Mouse (Mus musculus) cerebellum, adult 11-12 months (tissue): Measurements from ENCODE around the gene Tcf7l2.

Source experiments
- DNase-seq: peaks from one replicate; pipeline ENCODE4 v3.0.0; 2022

Gene Tcf7l2

GRCm38 (mm10) chr19:55732994-55733393 lies 8.6 kb upstream of the Tcf7l2 start:
- no peak for DNase-seq

DNA sequence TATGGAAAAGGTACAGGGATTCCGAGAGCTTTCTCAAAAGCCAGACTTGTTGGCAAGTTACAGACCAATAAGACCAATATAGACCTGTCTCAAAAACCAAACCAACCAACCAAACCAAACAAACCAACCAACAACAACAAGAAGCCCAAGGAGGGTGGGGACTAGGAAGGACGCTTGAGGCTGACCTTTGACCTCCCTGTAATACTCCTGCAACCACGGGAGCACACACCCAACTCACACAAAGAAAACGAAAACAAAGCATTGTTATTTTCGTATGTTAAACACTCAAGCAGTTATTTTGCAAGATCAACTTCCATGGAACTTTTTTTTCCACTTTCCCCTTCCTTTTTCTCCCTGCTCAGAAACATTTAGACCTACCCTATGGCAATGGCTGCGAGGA lies 5.6 kb upstream of the Tcf7l2 start:
- DNase-seq = no peak

DNA sequence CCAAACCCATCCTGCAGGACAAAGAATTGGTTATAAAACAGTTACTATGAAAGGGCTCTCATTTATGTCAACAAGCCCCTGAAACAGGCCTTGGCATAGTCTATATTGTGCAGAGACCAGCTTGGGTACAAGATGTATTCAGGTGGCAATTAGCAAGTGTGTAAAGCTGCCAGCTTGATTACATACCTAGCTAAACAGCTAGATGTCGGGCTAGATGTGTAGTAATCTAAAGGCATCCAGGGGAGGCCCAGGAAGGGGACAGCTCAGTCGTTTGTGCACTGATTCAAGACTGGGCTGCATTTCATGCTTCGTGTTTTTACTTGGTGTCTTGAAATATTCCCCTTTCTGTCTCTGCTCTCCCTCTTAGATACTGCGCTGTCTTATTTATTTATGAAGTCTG lies 1.9 kb upstream of the Tcf7l2 start:
- no peak for DNase-seq

GRCm38 (mm10) chr19:55740753-55741438 lies 724 bp upstream of the Tcf7l2 start:
- no peak for DNase-seq

- DNase-seq = no peak
Observed at GRCm38 (mm10) chr19:55742386-55743000, 873 bp downstream of the Tcf7l2 start.

- no peak for DNase-seq
Observed at GRCm38 (mm10) chr19:55743001-55743556, 1.5 kb downstream of the Tcf7l2 start.

GRCm38 (mm10) chr19:55743557-55744441 lies 2.2 kb downstream of the Tcf7l2 start:
- DNase-seq = no peak

GRCm38 (mm10) chr19:55744576-55745191 lies 3.1 kb downstream of the Tcf7l2 start:
- DNase-seq = no peak

DNA sequence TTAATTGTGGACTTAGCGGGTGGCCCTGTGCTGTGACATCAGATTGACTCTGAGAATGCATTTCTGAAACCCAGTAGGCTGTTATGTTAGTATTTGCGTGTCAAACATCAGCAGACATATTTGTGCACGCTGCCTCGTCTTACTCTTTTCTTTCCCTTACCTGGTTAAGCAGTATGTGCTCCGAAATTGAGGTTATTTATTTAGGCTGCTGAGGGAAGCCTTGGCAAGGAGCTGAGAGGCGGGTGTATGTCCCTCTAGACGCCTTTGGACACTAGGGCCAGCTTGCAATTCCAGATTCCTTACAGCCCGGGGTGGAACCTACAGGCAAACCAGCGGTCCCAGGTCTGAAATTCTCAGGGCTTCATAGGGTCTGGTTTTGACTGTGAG lies 3.6 kb downstream of the Tcf7l2 start:
- no peak for DNase-seq

GRCm38 (mm10) chr19:55746241-55746640 lies 4.6 kb downstream of the Tcf7l2 start:
- DNase-seq = no peak

DNA sequence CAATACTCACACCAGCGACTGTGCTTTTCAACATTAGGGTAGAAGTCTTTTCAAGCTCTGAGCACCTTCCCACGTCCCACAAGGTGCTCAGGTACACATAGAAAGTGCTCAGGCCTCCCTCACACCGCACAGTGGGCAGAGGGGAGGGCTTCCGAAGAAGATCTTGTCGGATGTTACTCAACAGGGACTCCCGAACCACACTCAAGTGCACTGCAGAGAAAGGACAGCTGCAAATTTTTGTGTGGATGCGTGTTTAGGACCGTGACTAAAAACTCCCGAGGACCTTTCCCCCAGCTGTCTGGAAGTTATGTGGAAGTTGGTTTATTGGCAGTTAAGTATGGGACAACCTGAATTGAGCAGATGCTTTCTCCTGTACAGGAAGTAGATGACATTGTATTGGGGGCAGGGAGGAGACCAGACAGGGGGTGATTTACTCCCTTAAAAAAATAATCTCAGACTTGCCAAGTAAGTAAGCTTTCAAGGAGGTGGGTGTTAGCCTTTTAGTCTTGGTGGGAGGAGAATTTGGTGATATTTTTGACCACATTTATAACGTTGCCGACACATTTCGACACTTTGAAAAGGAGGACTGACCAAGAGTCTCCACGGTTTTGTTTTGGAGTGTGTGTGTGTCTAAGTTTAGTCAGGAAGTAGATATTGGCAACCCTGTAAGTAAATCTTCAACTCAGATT lies 5.8 kb downstream of the Tcf7l2 start:
- DNase-seq = no peak

- DNase-seq = no peak
Observed at GRCm38 (mm10) chr19:55747926-55748291, 6.3 kb downstream of the Tcf7l2 start.

DNA sequence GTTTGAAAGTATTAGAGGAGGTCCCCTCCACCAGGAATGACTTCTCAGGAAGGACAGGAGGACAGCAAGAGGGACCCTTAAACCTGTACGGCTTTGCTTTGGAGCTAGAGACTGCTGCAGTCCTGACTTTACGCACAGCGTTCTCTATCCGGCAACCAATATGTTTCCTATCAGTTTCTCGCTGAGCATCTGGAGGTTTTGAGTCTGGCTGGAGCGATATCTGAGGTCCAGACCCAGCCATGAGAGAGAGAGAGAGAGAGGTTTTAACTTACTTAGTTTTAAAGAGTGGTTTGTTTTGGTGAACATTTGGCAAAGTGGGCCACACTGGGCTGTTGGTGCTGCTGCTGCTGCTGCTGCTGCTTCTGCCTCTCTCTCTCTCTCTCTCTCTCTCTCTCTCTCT lies 7.2 kb downstream of the Tcf7l2 start:
- DNase-seq = no peak

DNA sequence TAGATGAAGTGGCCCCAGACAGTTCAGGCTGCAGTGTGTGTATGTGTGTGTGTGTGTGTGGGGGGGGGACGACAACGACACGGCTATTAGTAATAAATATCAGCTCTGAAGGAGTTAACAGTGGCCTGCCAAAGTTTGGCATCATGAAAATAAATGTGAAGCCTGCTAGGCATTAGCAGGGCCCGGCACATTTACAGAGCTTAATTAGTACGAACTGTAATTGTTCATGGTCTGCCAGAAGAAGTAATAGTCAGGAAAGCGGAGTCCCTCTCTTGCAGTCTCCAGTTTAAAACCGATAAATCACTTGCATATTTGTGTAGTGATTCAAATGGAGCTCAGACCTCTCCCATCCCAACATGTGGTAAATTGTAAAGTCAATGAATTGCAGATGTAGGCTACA lies 7.9 kb downstream of the Tcf7l2 start:
- DNase-seq = no peak

GRCm38 (mm10) chr19:55750048-55750447 lies 8.4 kb downstream of the Tcf7l2 start:
- DNase-seq = no peak

- no peak for DNase-seq
Observed at GRCm38 (mm10) chr19:55750465-55750864, 8.8 kb downstream of the Tcf7l2 start.

- no peak for DNase-seq
Observed at GRCm38 (mm10) chr19:55752861-55753260, 11.2 kb downstream of the Tcf7l2 start.

DNA sequence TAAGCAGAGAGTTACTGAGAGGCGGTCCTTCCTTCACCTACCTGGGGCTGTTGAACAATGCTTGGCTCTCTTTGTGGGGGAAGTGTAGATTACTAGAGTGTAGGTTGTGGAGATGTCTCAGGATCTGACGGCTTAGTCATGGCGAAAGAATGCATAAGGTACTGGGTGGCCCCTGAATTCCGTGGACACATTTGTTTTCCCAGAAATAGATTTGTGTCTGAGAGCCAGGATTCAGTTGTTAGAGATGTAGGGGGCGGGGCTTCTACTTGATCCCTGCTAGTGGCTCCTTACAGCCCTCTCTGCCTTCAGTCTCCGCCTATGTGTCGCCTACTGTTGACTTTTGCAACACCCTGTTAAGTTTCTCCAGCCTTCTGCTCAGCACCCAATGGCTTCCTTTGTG lies 12.7 kb downstream of the Tcf7l2 start:
- no peak for DNase-seq

DNA sequence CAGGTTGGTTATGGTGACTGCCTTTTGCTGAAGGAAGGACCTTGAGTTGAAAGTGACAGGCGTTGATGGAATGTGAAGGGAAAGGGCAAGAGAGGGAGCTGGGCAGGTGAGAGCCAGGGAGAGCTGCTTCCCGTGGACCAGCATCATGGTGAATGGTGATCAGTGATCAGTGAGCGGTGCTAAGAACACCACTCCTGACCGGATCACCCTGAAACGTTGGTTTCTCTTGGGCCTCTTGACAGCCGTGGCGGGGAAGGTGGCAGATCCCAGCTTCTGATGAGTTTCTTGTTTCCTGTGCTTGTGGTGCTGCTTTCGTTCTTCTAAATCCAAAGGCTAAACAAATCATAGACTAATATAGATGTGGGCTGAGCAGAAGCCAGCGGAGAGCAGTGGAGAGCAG lies 13.8 kb downstream of the Tcf7l2 start:
- DNase-seq = no peak

- DNase-seq = no peak
Observed at GRCm38 (mm10) chr19:55756707-55757106, 15.1 kb downstream of the Tcf7l2 start.

GRCm38 (mm10) chr19:55757403-55757802 lies 15.8 kb downstream of the Tcf7l2 start:
- DNase-seq = no peak

- DNase-seq = no peak
Observed at GRCm38 (mm10) chr19:55758158-55758557, 16.5 kb downstream of the Tcf7l2 start.

DNA sequence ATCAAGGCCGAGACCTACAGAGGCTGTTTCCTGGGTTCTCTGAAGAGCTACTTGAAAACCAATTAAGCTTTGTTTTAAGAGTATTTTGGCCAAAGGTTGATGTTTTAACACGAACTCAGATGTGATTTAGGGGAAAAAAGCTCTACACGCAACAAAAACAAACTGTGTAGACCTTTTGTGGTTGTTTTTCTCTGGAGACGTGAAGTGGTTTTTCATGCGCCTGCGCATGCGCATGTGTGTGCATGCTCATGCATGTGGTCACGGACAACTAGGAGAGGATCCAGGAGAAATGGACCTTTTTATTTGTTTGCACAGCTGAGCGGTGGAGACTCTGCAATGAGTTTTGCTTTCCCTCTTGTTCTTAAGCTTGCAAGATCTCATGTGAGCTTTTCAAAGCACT lies 17.4 kb downstream of the Tcf7l2 start:
- DNase-seq = no peak
